Mouse (Mus musculus) hindbrain, embryonic 13.5 days (tissue): Measurements from ENCODE around the gene Galnt7. TPM values are rescaled to one million over a fixed set of nuclear protein-coding genes. Genes with fewer than 3 reads are reported as not detected.
A peak's percentile ranks its signal among the peaks of the same experiment; 100 is the strongest.

ENCODE experiments used
- ATAC-seq: fragments of 200-750 bp; cut with Nextera tagmentation; 2 replicates; pipeline ENCODE4 v1.8.0; 2017; ENCODE audit warnings: moderate TSS enrichment; ENCODE audit not compliant: low FRiP score
- H3K27ac ChIP-seq: fragments of 300-500 bp; sonication (generic); 2 replicates; pipeline ENCODE4 v1.5.1; 2015; ENCODE audit warnings: inconsistent platforms, mild to moderate bottlenecking, moderate library complexity
- H3K27me3 ChIP-seq: fragments of 300-500 bp; sonication (generic); 2 replicates; pipeline ENCODE4 v1.6.1; 2015; ENCODE audit warnings: mild to moderate bottlenecking, inconsistent platforms
- H3K36me3 ChIP-seq: fragments of 300-500 bp; sonication (generic); 2 replicates; pipeline ENCODE4 v1.6.1; 2015; ENCODE audit warnings: mild to moderate bottlenecking, inconsistent platforms
- H3K4me1 ChIP-seq: fragments of 300-500 bp; sonication (generic); replicated peaks from 2 replicates; pipeline ENCODE4 v1.6.1; 2015; ENCODE audit warnings: inconsistent platforms
- H3K4me2 ChIP-seq: fragments of 300-500 bp; sonication (generic); 2 replicates; pipeline ENCODE4 v1.6.1; 2015; ENCODE audit warnings: inconsistent platforms, mild to moderate bottlenecking, moderate library complexity
- H3K4me3 ChIP-seq: fragments of 300-500 bp; sonication (generic); 2 replicates; pipeline ENCODE4 v1.5.1; 2015; ENCODE audit warnings: mild to moderate bottlenecking, inconsistent platforms
- H3K9ac ChIP-seq: fragments of 300-500 bp; sonication (generic); 2 replicates; pipeline ENCODE4 v1.6.1; 2015; ENCODE audit warnings: mild to moderate bottlenecking, inconsistent platforms
- H3K9me3 ChIP-seq: fragments of 300-500 bp; sonication (generic); 2 replicates; pipeline ENCODE4 v1.6.1; 2016; ENCODE audit warnings: inconsistent platforms
- WGBS: fragments of 180-500 bp; shearing (Covaris S2); methylation state at CpG from one replicate; pipeline ENCODE4 v1.1.7; 2015; 5-methylcytosine and 5-hydroxymethylcytosine counted together
- polyA plus RNA-seq: library from polyadenylated mRNA; unstranded; fragments of >200 nt; fragmentation: Nextera tagmentation; extraction: Ambion mirVana; gene quantifications from 2 replicates; pipeline ENCODE4 v1.2.1, GENCODE M21; 2015

The Galnt7 gene
- polyA plus RNA-seq, result 12.6 and 13.6 TPM in 2 replicates

GRCm38 (mm10) chr8:57652456-57653055 is at the start of gene Galnt7:
Gene Galnt7, minus strand, starts transcription at chr8:57653032.
- H3K9me3 ChIP-seq, result no peaks in the 10 kb centered on the region
- peak within 1 kb of the TSS; percentile 98 for H3K9ac ChIP-seq
- under 1% methylated on average over 24 of the region's 74 CpGs for WGBS
- H3K4me2 ChIP-seq, result peak within 1 kb of the TSS; percentile 91
- peaks cover 14% of the 10 kb centered on the region for H3K4me1 ChIP-seq
- peak within 1 kb of the TSS; percentile 94 for H3K27ac ChIP-seq
- H3K36me3 ChIP-seq, result no peaks in the 10 kb centered on the region
- ATAC-seq, result peak; percentile 90
- H3K4me3 ChIP-seq, result peak within 1 kb of the TSS; percentile 87
- no peaks in the 10 kb centered on the region for H3K27me3 ChIP-seq

GRCm38 (mm10) chr8:57688633-57689032 is 35.8 kb upstream of the Galnt7 start:
- Histone ChIP-seq H3K4me3 (no peak overlapping the region), H3K9ac (no peak overlapping the region), H3K27me3 (no peaks in the 10 kb centered on the region), H3K4me1 (0 out of 2 replicates have a peak, but pooled peaks cover 6% of the 10 kb centered on the region), H3K4me2 (no peak overlapping the region), H3K36me3 (no peaks in the 10 kb centered on the region), H3K27ac (no peak overlapping the region), H3K9me3 (no peaks in the 10 kb centered on the region)
- 49% methylated on average over 7 of the region's 7 CpGs for WGBS
- no peak for ATAC-seq

GRCm38 (mm10) chr8:57685803-57686202 is 33.0 kb upstream of the Galnt7 start:
- H3K9ac ChIP-seq, result no peak overlapping the region
- ATAC-seq, result no peak
- 0 out of 2 replicates have a peak, but pooled peaks cover 6% of the 10 kb centered on the region for H3K4me1 ChIP-seq
- H3K4me3 ChIP-seq, result no peak overlapping the region
- H3K36me3 ChIP-seq, result no peaks in the 10 kb centered on the region
- no peak overlapping the region for H3K27ac ChIP-seq
- H3K27me3 ChIP-seq, result no peaks in the 10 kb centered on the region
- 91% methylated on average over 3 of the region's 3 CpGs for WGBS
- no peaks in the 10 kb centered on the region for H3K9me3 ChIP-seq
- no peak overlapping the region for H3K4me2 ChIP-seq

GRCm38 (mm10) chr8:57680044-57680443 is 27.2 kb upstream of the Galnt7 start:
- 0 out of 2 replicates have a peak, but pooled peaks cover 3% of the 10 kb centered on the region for H3K4me1 ChIP-seq
- no peaks in the 10 kb centered on the region for H3K36me3 ChIP-seq
- no peaks in the 10 kb centered on the region for H3K9me3 ChIP-seq
- no peak overlapping the region for H3K9ac ChIP-seq
- no peak overlapping the region for H3K4me3 ChIP-seq
- no peak overlapping the region for H3K27ac ChIP-seq
- WGBS, result 73% methylated on average over 5 of the region's 5 CpGs
- H3K4me2 ChIP-seq, result no peak overlapping the region
- no peaks in the 10 kb centered on the region for H3K27me3 ChIP-seq
- no peak for ATAC-seq

GRCm38 (mm10) chr8:57664121-57664520 is 11.3 kb upstream of the Galnt7 start:
- no peak overlapping the region for H3K4me3 ChIP-seq
- no peak overlapping the region for H3K27ac ChIP-seq
- H3K9me3 ChIP-seq, result no peaks in the 10 kb centered on the region
- H3K36me3 ChIP-seq, result no peaks in the 10 kb centered on the region
- no peaks in the 10 kb centered on the region for H3K4me1 ChIP-seq
- no peak overlapping the region for H3K9ac ChIP-seq
- 81% methylated on average over 2 of the region's 2 CpGs for WGBS
- no peak overlapping the region for H3K4me2 ChIP-seq
- no peak for ATAC-seq
- no peaks in the 10 kb centered on the region for H3K27me3 ChIP-seq

- H3K27me3 ChIP-seq, result no peaks in the 10 kb centered on the region
- WGBS, result 97% methylated on average over 2 of the region's 2 CpGs
- no peaks in the 10 kb centered on the region for H3K36me3 ChIP-seq
Measured at GRCm38 (mm10) chr8:57660019-57660418, 7.2 kb upstream of the Galnt7 start.

GRCm38 (mm10) chr8:57656446-57656845 is 3.6 kb upstream of the Galnt7 start:
- no peak overlapping the region for H3K4me3 ChIP-seq
- H3K27me3 ChIP-seq, result no peaks in the 10 kb centered on the region
- 33% methylated on average over 6 of the region's 6 CpGs for WGBS
- H3K4me1 ChIP-seq, result peaks cover 6% of the 10 kb centered on the region
- no peak overlapping the region for H3K27ac ChIP-seq
- no peak overlapping the region for H3K9ac ChIP-seq
- H3K36me3 ChIP-seq, result no peaks in the 10 kb centered on the region
- H3K9me3 ChIP-seq, result no peaks in the 10 kb centered on the region
- H3K4me2 ChIP-seq, result no peak overlapping the region
- no peak for ATAC-seq

More at GRCm38 (mm10) chr8:57660019-57660418, 7.2 kb upstream of the Galnt7 start:
- Histone ChIP-seq H3K27ac (no peak overlapping the region), H3K9me3 (no peaks in the 10 kb centered on the region), H3K9ac (no peak overlapping the region), H3K4me2 (no peak overlapping the region), H3K4me1 (no peaks in the 10 kb centered on the region), H3K4me3 (no peak overlapping the region)
- no peak for ATAC-seq

GRCm38 (mm10) chr8:57654146-57654545 is 1.3 kb upstream of the Galnt7 start:
- Histone ChIP-seq H3K9ac (no peak overlapping the region), H3K4me2 (no peak overlapping the region; the same call in 1 of the 2 replicates), H3K27me3 (no peaks in the 10 kb centered on the region), H3K36me3 (no peaks in the 10 kb centered on the region), H3K9me3 (no peaks in the 10 kb centered on the region), H3K4me1 (peaks cover 14% of the 10 kb centered on the region), H3K27ac (no peak overlapping the region), H3K4me3 (no peak overlapping the region)
- ATAC-seq, result no peak
- 87% methylated on average over 7 of the region's 7 CpGs for WGBS

- no peak for ATAC-seq
- H3K4me2 ChIP-seq, result peak overlapping the region; percentile 91
Measured at GRCm38 (mm10) chr8:57653768-57654125, 915 bp upstream of the Galnt7 start.

GRCm38 (mm10) chr8:57653056-57653767 is 380 bp upstream of the Galnt7 start:
- ATAC-seq, result peak; percentile 77
- Histone ChIP-seq H3K27me3 (no peaks in the 10 kb centered on the region), H3K4me2 (peak overlapping the region; percentile 91), H3K27ac (peak overlapping the region; percentile 94), H3K9me3 (no peaks in the 10 kb centered on the region), H3K36me3 (no peaks in the 10 kb centered on the region), H3K4me3 (peak overlapping the region; percentile 87), H3K4me1 (peaks cover 14% of the 10 kb centered on the region), H3K9ac (peak overlapping the region; percentile 98)
- under 1% methylated on average over 20 of the region's 38 CpGs for WGBS

More at GRCm38 (mm10) chr8:57653768-57654125, 915 bp upstream of the Galnt7 start:
- Histone ChIP-seq H3K27me3 (no peaks in the 10 kb centered on the region), H3K9me3 (no peaks in the 10 kb centered on the region), H3K36me3 (no peaks in the 10 kb centered on the region), H3K27ac (peak overlapping the region; percentile 64; the same call in 1 of the 2 replicates), H3K4me1 (peaks cover 14% of the 10 kb centered on the region), H3K4me3 (peak overlapping the region; percentile 87), H3K9ac (peak overlapping the region; percentile 60; the same call in 1 of the 2 replicates)
- 19% methylated on average over 7 of the region's 7 CpGs for WGBS

GRCm38 (mm10) chr8:57651689-57652455 is 960 bp downstream of the Galnt7 start:
- H3K4me1 ChIP-seq, result peaks cover 18% of the 10 kb centered on the region
- WGBS, result under 1% methylated on average over 88 of the region's 91 CpGs
- peak overlapping the region; percentile 98 for H3K9ac ChIP-seq
- H3K27ac ChIP-seq, result peak overlapping the region; percentile 94
- H3K4me3 ChIP-seq, result peak overlapping the region; percentile 87
- H3K9me3 ChIP-seq, result no peaks in the 10 kb centered on the region
- peak overlapping the region; percentile 91 for H3K4me2 ChIP-seq
- ATAC-seq, result peak; percentile 86
- no peaks in the 10 kb centered on the region for H3K36me3 ChIP-seq
- H3K27me3 ChIP-seq, result no peaks in the 10 kb centered on the region

- H3K9me3 ChIP-seq, result no peaks in the 10 kb centered on the region
- under 1% methylated on average over 8 of the region's 8 CpGs for WGBS
- peak overlapping the region; percentile 94 for H3K27ac ChIP-seq
- H3K4me2 ChIP-seq, result peak overlapping the region; percentile 91
- H3K27me3 ChIP-seq, result no peaks in the 10 kb centered on the region
- H3K4me3 ChIP-seq, result peak overlapping the region; percentile 87
- ATAC-seq, result no peak
- peak overlapping the region; percentile 98 for H3K9ac ChIP-seq
- H3K36me3 ChIP-seq, result no peaks in the 10 kb centered on the region
- peaks cover 19% of the 10 kb centered on the region for H3K4me1 ChIP-seq
Measured at GRCm38 (mm10) chr8:57651357-57651688, 1.5 kb downstream of the Galnt7 start.
